Mouse (Mus musculus): ENCODE data around the gene Vps35l. TPM values are rescaled to one million over a fixed set of nuclear protein-coding genes. Genes with fewer than 3 reads are reported as not detected.

Gene Vps35l
- polyA plus RNA-seq, 1 experiment: 41.7 TPM

DNA sequence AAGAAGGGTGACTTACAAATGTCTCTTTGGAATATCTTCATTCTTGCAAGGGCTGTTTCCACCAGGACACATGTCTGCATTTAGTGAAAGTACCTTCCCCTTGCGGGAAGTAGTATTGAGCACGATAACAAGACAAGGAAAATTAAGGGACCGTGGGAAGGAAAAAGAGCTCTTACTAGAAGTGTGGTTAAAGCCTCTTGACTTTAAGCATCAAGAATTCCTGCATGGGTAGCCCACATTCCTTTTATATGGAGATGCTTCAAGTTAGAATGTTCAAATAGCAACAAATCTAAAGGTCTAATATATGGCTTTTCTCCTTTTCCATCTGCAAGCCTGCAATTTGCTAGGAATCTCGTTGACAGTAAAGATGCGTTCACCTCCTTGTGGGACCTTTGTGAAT is 33.5 kb upstream of the Vps35l start:
- no peak overlapping the region for H3K4me3 ChIP-seq (replicated peaks; ENCODE audit: extremely low read depth, low read depth, low read length)
- no peak for DNase-seq

DNA sequence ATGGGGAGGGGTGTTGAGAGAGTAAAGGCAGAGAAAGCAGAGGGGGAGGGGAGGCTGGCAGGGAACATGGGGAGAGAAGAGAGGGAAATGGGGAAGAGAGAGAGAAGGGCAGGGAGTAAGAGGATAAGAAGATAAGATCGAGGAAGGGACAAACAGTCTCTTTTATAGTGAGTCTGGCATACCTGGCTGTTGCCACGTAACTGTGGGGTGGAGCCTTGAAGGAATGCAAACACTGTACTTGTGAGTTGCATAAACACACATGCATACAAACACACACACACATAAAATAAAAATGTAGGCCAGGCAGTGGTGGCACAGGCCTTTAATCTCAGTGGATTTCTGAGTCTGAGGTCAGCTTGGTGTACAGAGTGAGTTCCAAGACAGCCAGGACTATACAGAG is 32.8 kb upstream of the Vps35l start:
- DNase-seq: no peak
- WGBS: 57% methylated on average over 2 of the region's 2 CpGs
- no peak overlapping the region for H3K4me3 ChIP-seq (replicated peaks; ENCODE audit: extremely low read depth, low read depth, low read length)
- TF ChIP-seq CTCF (IDR thresholded peaks at IDR 0.05; ENCODE audit: insufficient read depth, low read length) (no peak), POLR2A (IDR thresholded peaks at IDR 0.05; ENCODE audit: borderline replicate concordance, extremely low read depth, low read depth, low read length) (no peak)
- peaks cover 7% of the 10 kb centered on the region for H3K4me1 ChIP-seq (ENCODE audit: control insufficient read depth, insufficient read depth, low read length)

More for the DNA sequence above, 33.5 kb upstream of the Vps35l start:
- 72% methylated on average over 5 of the region's 5 CpGs for WGBS
- H3K4me1 ChIP-seq (ENCODE audit: control insufficient read depth, insufficient read depth, low read length): peaks cover 7% of the 10 kb centered on the region
- TF ChIP-seq CTCF (IDR thresholded peaks at IDR 0.05; ENCODE audit: insufficient read depth, low read length) (no peak), POLR2A (IDR thresholded peaks at IDR 0.05; ENCODE audit: borderline replicate concordance, extremely low read depth, low read depth, low read length) (no peak)

DNA sequence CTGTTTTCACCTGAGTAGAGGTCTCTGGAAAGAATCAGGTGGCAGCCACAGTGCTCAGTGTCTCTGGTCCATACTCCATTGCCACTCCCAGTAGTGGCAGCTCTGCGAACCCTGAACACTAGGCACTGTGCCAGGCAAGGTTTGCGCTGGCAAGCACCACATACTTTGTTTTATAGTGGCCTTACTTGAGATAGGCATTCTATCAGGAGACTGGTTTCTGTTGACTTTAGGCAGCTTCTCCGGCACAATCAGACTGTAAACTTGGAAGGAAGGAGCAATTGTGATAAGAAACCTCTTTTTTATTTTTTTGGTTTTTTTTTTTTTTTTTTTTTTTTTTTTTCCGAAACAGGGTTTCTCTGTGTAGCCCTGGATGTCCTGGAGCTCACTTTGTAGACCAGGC is 32.0 kb upstream of the Vps35l start:
- DNase-seq: no peak
- TF ChIP-seq POLR2A (IDR thresholded peaks at IDR 0.05; ENCODE audit: borderline replicate concordance, extremely low read depth, low read depth, low read length) (no peak), CTCF (IDR thresholded peaks at IDR 0.05; ENCODE audit: insufficient read depth, low read length) (no peak)
- Histone ChIP-seq H3K4me1 (ENCODE audit: control insufficient read depth, insufficient read depth, low read length) (peaks cover 7% of the 10 kb centered on the region), H3K4me3 (replicated peaks; ENCODE audit: extremely low read depth, low read depth, low read length) (no peak overlapping the region)
- WGBS: 52% methylated on average over 4 of the region's 4 CpGs

- no peak for DNase-seq
- TF ChIP-seq POLR2A (IDR thresholded peaks at IDR 0.05; ENCODE audit: borderline replicate concordance, extremely low read depth, low read depth, low read length): no peak
- TF ChIP-seq CTCF (IDR thresholded peaks at IDR 0.05; ENCODE audit: insufficient read depth, low read length): no peak
- Histone ChIP-seq H3K4me1 (ENCODE audit: control insufficient read depth, insufficient read depth, low read length) (peaks cover 8% of the 10 kb centered on the region; the same call in 1 of the 2 replicates), H3K4me3 (replicated peaks; ENCODE audit: extremely low read depth, low read depth, low read length) (no peak overlapping the region)
- 74% methylated on average over 5 of the region's 5 CpGs for WGBS
Measured at GRCm38 (mm10) chr7:118710776-118711175, 29.2 kb upstream of the Vps35l start.

DNA sequence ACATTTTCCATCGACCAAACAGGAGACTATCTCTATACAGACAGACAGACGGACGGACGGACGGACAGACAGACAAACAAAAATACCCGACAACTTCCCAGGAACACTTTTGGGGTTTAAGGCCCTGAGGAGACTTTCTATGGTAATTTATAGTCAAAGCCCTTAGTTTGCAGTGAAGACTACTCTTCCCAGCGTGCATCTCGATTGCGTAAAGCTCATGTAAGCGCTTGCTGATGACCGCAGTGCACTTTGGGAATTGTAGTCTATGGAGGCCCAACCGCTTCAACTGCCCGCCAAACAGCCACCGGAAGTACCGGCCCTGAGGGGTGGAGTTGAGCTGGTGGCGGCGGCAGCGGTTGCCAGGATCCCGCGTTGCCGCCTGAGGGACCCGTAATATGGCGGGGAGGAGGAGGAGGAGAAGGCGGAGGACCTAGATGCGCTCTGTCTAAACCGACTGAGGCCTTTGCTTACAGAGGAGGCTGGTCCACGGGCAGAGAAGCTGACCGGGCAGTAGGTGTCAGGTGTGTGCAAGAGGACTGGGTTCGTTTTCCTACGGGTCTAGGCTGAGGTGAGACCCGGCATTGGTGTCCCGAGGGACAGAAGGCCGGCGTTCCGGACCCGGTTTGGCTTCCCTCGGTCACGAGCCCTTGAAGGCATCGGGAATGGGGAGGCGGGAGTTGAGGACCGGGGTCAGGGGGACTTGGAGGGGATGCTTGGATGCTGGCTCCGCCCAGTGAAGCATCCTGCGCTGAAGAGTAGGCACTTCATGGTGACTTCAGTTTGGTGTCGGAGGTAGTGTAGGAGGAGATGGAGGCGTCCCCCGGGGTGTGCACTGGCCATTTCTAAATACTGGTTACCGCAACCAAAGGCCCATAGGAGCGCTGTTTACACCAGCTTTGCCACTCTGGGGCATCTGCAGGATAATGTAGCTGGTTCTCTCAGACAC is 27.5 kb upstream of the Vps35l start, which contains the start of gene Ccp110:
Gene Ccp110, plus strand, starts transcription at position 325 of the 946 bp plus-strand sequence.
- Histone ChIP-seq H3K4me3 (replicated peaks; ENCODE audit: extremely low read depth, low read depth, low read length) (peak within 1 kb of the TSS; percentile 74), H3K4me1 (ENCODE audit: control insufficient read depth, insufficient read depth, low read length) (0 out of 2 replicates have a peak, but pooled peaks cover 3% of the 10 kb centered on the region)
- no peak for TF ChIP-seq CTCF (IDR thresholded peaks at IDR 0.05; ENCODE audit: insufficient read depth, low read length)
- peak; percentile 48; the same call in 1 of the 2 replicates for TF ChIP-seq POLR2A (IDR thresholded peaks at IDR 0.05; ENCODE audit: borderline replicate concordance, extremely low read depth, low read depth, low read length)
- 1% methylated on average over 48 of the region's 48 CpGs for WGBS
- DNase-seq: peak; percentile 88

- DNase-seq: no peak
- 48% methylated on average over 1 of the region's 1 CpGs for WGBS
- TF ChIP-seq CTCF (IDR thresholded peaks at IDR 0.05; ENCODE audit: insufficient read depth, low read length): no peak
- TF ChIP-seq POLR2A (IDR thresholded peaks at IDR 0.05; ENCODE audit: borderline replicate concordance, extremely low read depth, low read depth, low read length): no peak
- Histone ChIP-seq H3K4me3 (replicated peaks; ENCODE audit: extremely low read depth, low read depth, low read length) (no peak overlapping the region), H3K4me1 (ENCODE audit: control insufficient read depth, insufficient read depth, low read length) (0 out of 2 replicates have a peak, but pooled peaks cover 3% of the 10 kb centered on the region)
Measured at GRCm38 (mm10) chr7:118714873-118715272, 25.2 kb upstream of the Vps35l start.

DNA sequence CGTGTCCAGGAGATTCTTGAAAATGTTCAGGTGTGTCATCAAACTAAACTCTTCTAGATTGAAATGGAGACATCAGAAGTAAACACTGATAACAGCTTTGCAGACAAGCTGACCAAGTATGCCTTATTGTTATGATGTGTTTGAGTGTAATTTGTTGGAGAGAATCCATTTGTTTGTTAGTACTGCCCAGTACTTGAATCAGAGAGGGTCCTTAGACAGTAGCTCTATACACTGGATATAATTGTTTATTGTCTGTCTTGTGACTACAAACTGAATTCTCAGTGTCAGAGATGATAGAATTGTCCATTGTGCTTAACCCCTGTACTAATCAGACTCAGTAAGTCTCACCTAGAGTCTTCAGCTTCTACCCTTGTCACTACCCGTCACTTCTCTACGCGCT is 22.0 kb upstream of the Vps35l start:
- WGBS: 90% methylated on average over 4 of the region's 4 CpGs
- Histone ChIP-seq H3K4me1 (ENCODE audit: control insufficient read depth, insufficient read depth, low read length) (no peaks in the 10 kb centered on the region), H3K4me3 (replicated peaks; ENCODE audit: extremely low read depth, low read depth, low read length) (no peak overlapping the region)
- TF ChIP-seq CTCF (IDR thresholded peaks at IDR 0.05; ENCODE audit: insufficient read depth, low read length) (no peak), POLR2A (IDR thresholded peaks at IDR 0.05; ENCODE audit: borderline replicate concordance, extremely low read depth, low read depth, low read length) (no peak)
- DNase-seq: no peak

DNA sequence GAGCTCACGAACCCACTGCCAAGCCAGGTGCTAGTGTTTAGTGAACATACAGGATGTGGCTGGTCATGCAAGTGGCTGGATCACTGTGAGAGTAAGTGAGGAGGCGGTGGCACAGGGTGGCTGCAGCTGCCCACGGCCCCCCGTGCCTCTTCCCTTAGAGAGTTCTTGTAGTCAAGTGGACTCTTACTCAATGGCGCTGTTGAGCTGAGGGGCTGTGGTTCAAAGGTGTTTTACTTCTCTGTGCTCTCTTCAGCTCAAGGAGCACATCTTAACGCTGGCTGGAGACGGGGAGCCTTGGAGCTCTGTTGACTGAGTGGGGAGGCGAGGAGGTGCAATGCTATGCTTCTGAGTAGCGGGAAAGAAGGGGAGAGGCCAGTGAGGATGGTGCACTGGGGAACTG is 16.1 kb upstream of the Vps35l start:
- WGBS: 79% methylated on average over 9 of the region's 9 CpGs

DNA sequence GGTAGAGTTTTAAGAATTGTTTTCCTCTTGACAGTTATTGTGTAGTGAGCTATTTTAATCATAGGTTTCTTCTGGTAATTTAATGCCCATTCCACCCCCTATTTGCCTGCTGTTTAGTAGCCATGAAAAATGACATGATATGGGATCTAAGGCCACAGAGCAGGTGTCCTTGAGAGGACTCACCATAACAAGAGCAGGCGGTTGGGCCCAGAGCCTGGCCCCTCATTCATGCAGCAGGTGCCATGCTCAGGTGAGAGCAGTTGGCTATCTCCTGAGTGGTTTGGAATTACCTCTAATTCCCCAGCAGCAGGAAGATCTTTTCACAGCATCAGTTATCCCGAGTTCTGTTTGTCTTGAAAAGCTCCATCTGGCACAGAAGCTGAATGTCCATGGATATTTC is 14.6 kb upstream of the Vps35l start:
- peaks cover 3% of the 10 kb centered on the region; the same call in 1 of the 2 replicates for H3K4me1 ChIP-seq (ENCODE audit: control insufficient read depth, insufficient read depth, low read length)
- H3K4me3 ChIP-seq (replicated peaks; ENCODE audit: extremely low read depth, low read depth, low read length): no peak overlapping the region
- no peak for DNase-seq
- 75% methylated on average over 2 of the region's 2 CpGs for WGBS
- TF ChIP-seq POLR2A (IDR thresholded peaks at IDR 0.05; ENCODE audit: borderline replicate concordance, extremely low read depth, low read depth, low read length): no peak
- no peak for TF ChIP-seq CTCF (IDR thresholded peaks at IDR 0.05; ENCODE audit: insufficient read depth, low read length)

More for the DNA sequence above, 16.1 kb upstream of the Vps35l start:
- TF ChIP-seq CTCF (IDR thresholded peaks at IDR 0.05; ENCODE audit: insufficient read depth, low read length) (no peak), POLR2A (IDR thresholded peaks at IDR 0.05; ENCODE audit: borderline replicate concordance, extremely low read depth, low read depth, low read length) (no peak)
- Histone ChIP-seq H3K4me1 (ENCODE audit: control insufficient read depth, insufficient read depth, low read length) (peaks cover 3% of the 10 kb centered on the region; the same call in 1 of the 2 replicates), H3K4me3 (replicated peaks; ENCODE audit: extremely low read depth, low read depth, low read length) (no peak overlapping the region)
- peak; percentile 70 for DNase-seq
